Mouse (Mus musculus): ENCODE data around the gene Cnot10. TPM values are rescaled to one million over a fixed set of nuclear protein-coding genes. Genes with fewer than 3 reads are reported as not detected.

Cnot10 gene
- polyA plus RNA-seq, 1 experiment from 2014 or later, result 57.8 TPM

Other genes with a start within 250 kb of the Cnot10 start
- gene Crtap, start 249.5 kb downstream of the Cnot10 start, polyA plus RNA-seq (2015; fragmentation: Nextera tagmentation; extraction: Ambion mirVana), result 107 and 122 TPM in 2 replicates
- gene Glb1, start 239.1 kb downstream of the Cnot10 start, polyA plus RNA-seq (2015; fragmentation: Nextera tagmentation; extraction: Ambion mirVana), result 73.7 and 74.2 TPM in 2 replicates
- gene Tmppe, start 239.1 kb downstream of the Cnot10 start, polyA plus RNA-seq (2015; fragmentation: Nextera tagmentation; extraction: Ambion mirVana), result 11.3 and 11.5 TPM in 2 replicates
- gene Ccr4, start 135.3 kb downstream of the Cnot10 start, polyA plus RNA-seq (2015; fragmentation: Nextera tagmentation; extraction: Ambion mirVana), result 0.04 TPM in 1 of 2 replicates, not detected in the other
- gene C130032M10Rik, start 124.5 kb downstream of the Cnot10 start, polyA plus RNA-seq (2015; fragmentation: Nextera tagmentation; extraction: Ambion mirVana), result 0.19 TPM in 1 of 2 replicates, not detected in the other
- gene Trim71, start 75.8 kb downstream of the Cnot10 start, polyA plus RNA-seq (2015; fragmentation: Nextera tagmentation; extraction: Ambion mirVana), result 0.96 and 0.98 TPM in 2 replicates
- 45.2 and 53.0 TPM in 2 replicates for gene Dync1li1, start 48.6 kb upstream of the Cnot10 start, polyA plus RNA-seq (2015; fragmentation: Nextera tagmentation; extraction: Ambion mirVana)
- gene Cmtm6, start 90.9 kb upstream of the Cnot10 start, polyA plus RNA-seq (2015; fragmentation: Nextera tagmentation; extraction: Ambion mirVana), result 71.8 and 81.0 TPM in 2 replicates
- 87.2 and 95.6 TPM in 2 replicates for gene Cmtm7, start 141.7 kb upstream of the Cnot10 start, polyA plus RNA-seq (2015; fragmentation: Nextera tagmentation; extraction: Ambion mirVana)
- 59.5 and 65.6 TPM in 2 replicates for gene Cmtm8, start 204.0 kb upstream of the Cnot10 start, polyA plus RNA-seq (2015; fragmentation: Nextera tagmentation; extraction: Ambion mirVana)